Mouse (Mus musculus) kidney, embryonic 15.5 days (tissue): ENCODE results near the gene Ppp1r1b. TPM values are rescaled to one million over a fixed set of nuclear protein-coding genes. Genes with fewer than 3 reads are reported as not detected.
A peak's percentile ranks its signal among the peaks of the same experiment; 100 is the strongest.

ENCODE experiments used
- ATAC-seq: fragments of 200-750 bp; cut with Nextera tagmentation; replicated peaks from 2 replicates; pipeline ENCODE4 v1.8.0; 2017; ENCODE audit warnings: moderate TSS enrichment; ENCODE audit not compliant: low FRiP score
- H3K27ac ChIP-seq: fragments of 300-500 bp; sonication (generic); 2 replicates; pipeline ENCODE4 v1.5.1; 2015; ENCODE audit warnings: mild to moderate bottlenecking, inconsistent platforms
- H3K27me3 ChIP-seq: fragments of 300-500 bp; sonication (generic); 2 replicates; pipeline ENCODE4 v1.6.1; 2015; ENCODE audit warnings: inconsistent platforms
- H3K36me3 ChIP-seq: fragments of 300-500 bp; sonication (generic); 2 replicates; pipeline ENCODE4 v1.6.1; 2015; ENCODE audit warnings: inconsistent platforms
- H3K4me1 ChIP-seq: fragments of 300-500 bp; sonication (generic); 2 replicates; pipeline ENCODE4 v1.6.1; 2015; ENCODE audit warnings: inconsistent platforms
- H3K4me2 ChIP-seq: fragments of 300-500 bp; sonication (generic); 2 replicates; pipeline ENCODE4 v1.6.1; 2015; ENCODE audit warnings: moderate library complexity, mild to moderate bottlenecking, inconsistent platforms
- H3K4me3 ChIP-seq: fragments of 300-500 bp; sonication (generic); replicated peaks from 2 replicates; pipeline ENCODE4 v1.5.1; 2015; ENCODE audit warnings: mild to moderate bottlenecking, inconsistent platforms
- H3K9ac ChIP-seq: fragments of 300-500 bp; sonication (generic); 2 replicates; pipeline ENCODE4 v1.6.1; 2015; ENCODE audit warnings: mild to moderate bottlenecking, inconsistent platforms
- H3K9me3 ChIP-seq: fragments of 300-500 bp; sonication (generic); replicated peaks from 2 replicates; pipeline ENCODE4 v1.6.1; 2016; ENCODE audit warnings: inconsistent platforms
- WGBS: fragments of 180-500 bp; shearing (Covaris S2); methylation state at CpG from one replicate; pipeline ENCODE4 v1.1.7; 2015; ENCODE audit warnings: mixed read lengths; 5-methylcytosine and 5-hydroxymethylcytosine counted together
- polyA plus RNA-seq: library from polyadenylated mRNA; unstranded; fragments of >200 nt; fragmentation: Nextera tagmentation; extraction: Ambion mirVana; gene quantifications from 2 replicates; pipeline ENCODE4 v1.2.1, GENCODE M21; 2015

Ppp1r1b gene
- polyA plus RNA-seq, 1 experiment from 2014 or later: 2.8 TPM

DNA sequence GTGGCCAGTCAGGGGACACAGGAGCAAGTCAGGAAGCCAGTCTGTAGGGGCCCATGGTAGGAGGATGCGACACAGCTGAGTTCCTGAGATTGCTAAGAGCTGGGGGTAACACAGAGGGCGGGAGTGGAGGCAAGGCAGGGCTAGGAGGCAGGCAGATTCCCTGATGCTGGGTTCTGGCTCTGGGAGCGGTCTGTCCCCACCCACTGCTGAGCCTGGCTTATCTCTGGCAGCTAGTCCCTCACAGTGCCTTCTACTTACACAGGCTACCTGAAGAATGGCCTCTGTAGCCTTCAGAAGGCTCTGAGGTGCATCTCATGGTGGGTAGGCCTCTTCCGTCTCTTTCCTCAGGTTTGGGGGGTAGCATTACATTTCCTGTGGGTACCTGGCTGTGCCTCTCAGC is 44.4 kb downstream of the Ppp1r1b start:
- peaks cover 23% of the 10 kb centered on the region for H3K27me3 ChIP-seq
- H3K36me3 ChIP-seq: 0 out of 2 replicates have a peak, but pooled peaks cover 3% of the 10 kb centered on the region
- peaks cover 62% of the 10 kb centered on the region for H3K4me1 ChIP-seq
- H3K4me3 ChIP-seq: no peak overlapping the region
- H3K9ac ChIP-seq: no peak overlapping the region
- peak overlapping the region; percentile 46 for H3K27ac ChIP-seq
- 0 out of 2 replicates have a peak, but pooled peaks have one; percentile 17 for ATAC-seq
- H3K4me2 ChIP-seq: 0 out of 2 replicates have a peak overlapping the region, but pooled peaks have one; percentile 1
- no peaks in the 10 kb centered on the region for H3K9me3 ChIP-seq
- WGBS: 51% methylated on average over 4 of the region's 4 CpGs

DNA sequence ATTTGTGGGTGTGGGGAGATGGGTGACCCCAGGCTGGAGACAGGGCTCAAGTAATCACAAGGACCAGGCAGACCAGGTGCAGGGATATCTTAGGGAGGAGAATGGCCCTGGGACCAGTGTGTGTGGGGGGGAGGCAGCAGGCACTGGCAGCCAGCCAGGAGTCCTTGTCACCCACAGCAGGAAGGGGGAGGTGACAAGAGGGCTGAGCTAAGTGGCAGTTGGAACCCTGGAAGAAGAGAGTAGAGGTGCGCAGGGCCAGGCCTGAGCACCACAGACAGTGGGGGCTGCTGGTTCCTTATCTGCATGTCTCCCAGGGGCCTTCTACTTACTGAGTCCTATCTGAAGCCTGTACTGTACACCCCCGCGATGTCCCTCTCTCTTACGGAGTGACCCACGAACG is 45.1 kb downstream of the Ppp1r1b start:
- H3K36me3 ChIP-seq: 0 out of 2 replicates have a peak, but pooled peaks cover 6% of the 10 kb centered on the region
- H3K9me3 ChIP-seq: no peaks in the 10 kb centered on the region
- 65% methylated on average over 6 of the region's 6 CpGs for WGBS
- peak; percentile 27; the same call in 1 of the 2 replicates for ATAC-seq
- H3K9ac ChIP-seq: no peak overlapping the region
- no peak overlapping the region for H3K4me3 ChIP-seq
- H3K4me2 ChIP-seq: no peak overlapping the region
- H3K27me3 ChIP-seq: peaks cover 17% of the 10 kb centered on the region
- H3K27ac ChIP-seq: peak overlapping the region; percentile 46
- H3K4me1 ChIP-seq: peaks cover 56% of the 10 kb centered on the region

DNA sequence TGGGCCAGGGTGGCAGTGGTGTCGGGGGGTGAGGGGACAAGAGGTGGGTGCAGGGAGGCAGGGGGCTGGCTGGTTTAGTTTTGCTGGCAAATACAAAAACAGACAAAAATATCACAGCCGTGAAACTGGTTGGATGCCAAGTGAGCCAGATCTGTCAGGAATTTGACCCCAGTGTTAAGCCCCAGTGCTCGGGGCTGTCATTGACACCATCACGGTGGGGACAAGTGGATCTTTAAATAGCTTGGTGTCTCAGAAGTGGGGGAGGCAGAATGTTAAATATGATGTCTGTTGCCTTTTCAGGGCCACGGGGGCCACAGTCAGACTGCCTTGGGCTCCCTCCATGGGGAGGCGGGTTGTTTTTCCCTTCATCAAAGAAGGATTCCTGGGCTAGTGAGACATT is 46.1 kb downstream of the Ppp1r1b start:
- Histone ChIP-seq H3K27ac (peak overlapping the region; percentile 46), H3K9ac (no peak overlapping the region), H3K36me3 (0 out of 2 replicates have a peak, but pooled peaks cover 6% of the 10 kb centered on the region), H3K9me3 (no peaks in the 10 kb centered on the region), H3K27me3 (peaks cover 17% of the 10 kb centered on the region), H3K4me2 (no peak overlapping the region), H3K4me3 (no peak overlapping the region), H3K4me1 (peaks cover 47% of the 10 kb centered on the region)
- WGBS: 28% methylated on average over 6 of the region's 6 CpGs
- ATAC-seq: no peak

DNA sequence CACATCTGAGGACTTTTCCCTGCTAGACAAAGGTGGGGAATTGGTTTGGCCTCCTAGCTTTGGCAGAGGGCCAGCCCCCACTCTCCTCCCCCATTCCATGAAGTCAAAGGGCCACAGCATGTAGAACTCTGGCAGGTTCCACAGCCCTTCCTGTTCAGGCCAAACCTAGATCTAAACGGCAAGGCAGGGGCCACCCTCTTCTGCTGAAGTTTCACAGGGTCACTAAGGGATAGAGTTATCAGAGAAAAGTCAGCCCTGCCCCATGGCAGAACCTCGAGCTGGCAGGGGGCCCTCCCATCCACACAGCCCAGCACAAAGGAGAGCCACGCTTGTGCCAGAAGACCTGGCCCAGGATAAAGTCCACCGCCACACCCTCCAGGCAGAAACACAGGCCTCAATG is 46.8 kb downstream of the Ppp1r1b start:
- Histone ChIP-seq H3K4me1 (peaks cover 50% of the 10 kb centered on the region), H3K9ac (no peak overlapping the region), H3K4me3 (no peak overlapping the region), H3K4me2 (no peak overlapping the region), H3K9me3 (no peaks in the 10 kb centered on the region), H3K27ac (peak overlapping the region; percentile 46), H3K27me3 (peaks cover 13% of the 10 kb centered on the region), H3K36me3 (0 out of 2 replicates have a peak, but pooled peaks cover 6% of the 10 kb centered on the region)
- ATAC-seq: no peak
- whole genome bisulfite sequencing: 40% methylated on average over 4 of the region's 4 CpGs

DNA sequence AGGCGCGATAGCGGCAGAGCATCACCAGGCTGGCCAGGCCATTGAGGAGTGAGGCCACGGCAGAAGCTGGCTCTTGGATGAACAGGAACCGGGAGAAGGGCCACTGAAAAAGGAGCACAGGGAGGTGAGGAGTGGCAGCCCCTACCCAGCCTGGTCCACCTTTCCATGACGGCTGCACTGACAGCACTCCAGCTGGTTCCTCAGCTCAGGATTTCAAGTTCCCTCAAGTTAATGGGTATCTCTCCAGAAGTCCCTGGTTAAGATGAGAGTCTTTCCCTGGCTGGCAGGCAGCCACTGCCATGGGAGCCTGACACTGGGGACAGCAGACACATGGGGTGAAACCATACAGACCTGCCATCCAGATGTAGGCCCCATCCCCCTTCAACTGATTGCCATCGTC is 49.7 kb downstream of the Ppp1r1b start:
- no peaks in the 10 kb centered on the region for H3K9me3 ChIP-seq
- H3K27me3 ChIP-seq: no peaks in the 10 kb centered on the region
- H3K4me2 ChIP-seq: no peak overlapping the region
- H3K36me3 ChIP-seq: 0 out of 2 replicates have a peak, but pooled peaks cover 6% of the 10 kb centered on the region
- no peak overlapping the region for H3K9ac ChIP-seq
- H3K4me1 ChIP-seq: peaks cover 43% of the 10 kb centered on the region
- ATAC-seq: no peak
- 94% methylated on average over 7 of the region's 7 CpGs for WGBS
- no peak overlapping the region for H3K27ac ChIP-seq
- H3K4me3 ChIP-seq: no peak overlapping the region

DNA sequence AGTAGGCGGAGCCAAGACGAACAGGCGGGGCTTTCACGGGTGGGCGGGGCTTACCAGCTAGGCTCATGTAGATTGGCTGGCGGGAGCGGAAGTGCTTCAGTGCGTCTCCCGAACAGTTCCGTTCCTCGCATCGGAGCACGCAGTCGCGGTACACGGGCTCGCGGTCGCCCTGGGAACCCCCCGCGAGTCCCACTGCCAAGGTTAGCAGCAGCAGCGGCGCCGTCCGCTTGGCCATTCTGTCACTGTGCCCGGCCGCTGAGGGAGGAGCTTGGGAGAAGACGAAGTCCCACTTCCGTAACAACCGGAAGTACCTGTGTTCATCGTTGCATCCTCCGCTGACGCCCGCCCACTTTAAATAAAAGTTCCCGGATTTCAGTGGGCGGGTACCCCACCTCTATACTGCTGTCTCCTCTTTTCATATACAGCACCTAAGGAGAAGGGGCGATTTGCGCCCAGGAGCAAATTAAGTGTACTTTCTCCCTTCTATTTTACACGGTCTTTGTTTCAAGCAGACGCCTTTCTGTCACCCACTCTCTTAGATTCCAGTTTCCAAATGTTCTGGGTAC is 52.0 kb downstream of the Ppp1r1b start, which contains the start of gene Pgap3:
Gene Pgap3, minus strand, starts transcription at position 330 of the 566 bp plus-strand sequence.
- Histone ChIP-seq H3K9ac (peak within 1 kb of the TSS; percentile 73), H3K36me3 (0 out of 2 replicates have a peak, but pooled peaks cover 6% of the 10 kb centered on the region), H3K27me3 (no peaks in the 10 kb centered on the region), H3K4me1 (peaks cover 20% of the 10 kb centered on the region), H3K4me2 (peak within 1 kb of the TSS; percentile 87), H3K4me3 (peak within 1 kb of the TSS; percentile 81), H3K9me3 (no peaks in the 10 kb centered on the region), H3K27ac (peak within 1 kb of the TSS; percentile 100)
- ATAC-seq: peak; percentile 91
- WGBS: under 1% methylated on average over 40 of the region's 40 CpGs

DNA sequence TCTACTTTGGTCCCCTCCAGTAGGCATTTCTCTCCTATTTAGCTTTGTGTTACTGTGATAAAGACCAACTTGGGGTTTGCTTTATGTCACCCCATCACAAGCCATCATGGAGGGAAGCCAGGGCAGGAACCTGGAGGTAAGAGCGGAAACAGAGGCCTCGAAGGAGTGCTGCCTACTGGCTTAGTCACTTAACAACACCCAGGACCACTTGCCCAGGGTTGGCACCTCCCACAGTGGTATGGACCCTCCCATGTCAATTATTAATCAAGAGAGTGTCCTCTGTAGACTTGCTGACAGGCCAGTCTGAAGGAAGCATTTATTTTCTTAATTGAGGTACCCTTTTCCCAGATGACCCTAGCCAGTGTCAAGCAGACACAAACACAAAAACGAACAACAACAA is 52.6 kb downstream of the Ppp1r1b start:
- peak overlapping the region; percentile 73 for H3K9ac ChIP-seq
- 0 out of 2 replicates have a peak, but pooled peaks cover 6% of the 10 kb centered on the region for H3K36me3 ChIP-seq
- peaks cover 18% of the 10 kb centered on the region for H3K4me1 ChIP-seq
- peak overlapping the region; percentile 100 for H3K27ac ChIP-seq
- WGBS: 52% methylated on average over 3 of the region's 3 CpGs
- ATAC-seq: peak; percentile 63
- H3K27me3 ChIP-seq: no peaks in the 10 kb centered on the region
- H3K4me2 ChIP-seq: peak overlapping the region; percentile 87
- H3K9me3 ChIP-seq: no peaks in the 10 kb centered on the region
- peak overlapping the region; percentile 81 for H3K4me3 ChIP-seq

DNA sequence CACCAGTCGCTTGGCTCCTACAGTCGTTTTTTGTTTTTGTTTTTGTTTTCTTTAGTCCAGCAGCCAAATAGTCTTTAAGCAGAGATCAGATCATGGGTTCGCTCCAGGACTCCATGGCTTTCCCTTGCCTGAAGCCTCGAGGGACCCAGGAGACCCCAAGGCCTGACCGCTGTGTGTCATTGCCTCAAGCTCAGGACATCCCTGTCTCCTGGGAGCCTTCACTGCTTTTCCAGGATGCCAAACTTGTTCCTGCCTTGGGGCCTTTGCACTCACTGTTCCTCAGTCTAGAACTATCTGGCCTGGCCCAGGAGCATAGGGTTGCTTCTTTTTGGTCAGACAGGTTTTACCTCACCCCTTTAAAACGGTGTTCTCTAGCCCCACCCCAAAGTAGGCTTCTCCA is 58.4 kb downstream of the Ppp1r1b start:
- no peak overlapping the region for H3K4me2 ChIP-seq
- H3K9me3 ChIP-seq: no peaks in the 10 kb centered on the region
- H3K27me3 ChIP-seq: peaks cover 5% of the 10 kb centered on the region
- no peak overlapping the region for H3K9ac ChIP-seq
- H3K4me1 ChIP-seq: peaks cover 27% of the 10 kb centered on the region
- WGBS: 67% methylated on average over 6 of the region's 6 CpGs
- H3K36me3 ChIP-seq: no peaks in the 10 kb centered on the region
- no peak for ATAC-seq
- no peak overlapping the region for H3K4me3 ChIP-seq
- no peak overlapping the region for H3K27ac ChIP-seq

Other genes starting within 250 kb of the Ppp1r1b start
- 18.0 and 20.3 TPM in 2 replicates for gene Fbxl20, start 198.0 kb upstream of the Ppp1r1b start, polyA plus RNA-seq
- gene Med1, start 155.1 kb upstream of the Ppp1r1b start, polyA plus RNA-seq: 66.6 and 72.8 TPM in 2 replicates
- gene Cdk12, start 145.3 kb upstream of the Ppp1r1b start, polyA plus RNA-seq: 10.9 and 11.9 TPM in 2 replicates
- gene Neurod2, start 18.8 kb upstream of the Ppp1r1b start, polyA plus RNA-seq: not detected in 2 replicates
- 46.4 and 53.1 TPM in 2 replicates for gene Stard3, start 10.0 kb downstream of the Ppp1r1b start, polyA plus RNA-seq
- gene Tcap, start 35.4 kb downstream of the Ppp1r1b start, polyA plus RNA-seq: 2.5 and 3.5 TPM in 2 replicates
- 2.7 and 3.8 TPM in 2 replicates for gene Pnmt, start 38.0 kb downstream of the Ppp1r1b start, polyA plus RNA-seq
- 16.9 and 17.5 TPM in 2 replicates for gene Pgap3, start 52.1 kb downstream of the Ppp1r1b start, polyA plus RNA-seq
- gene Erbb2, start 64.1 kb downstream of the Ppp1r1b start, polyA plus RNA-seq: 46.2 and 48.0 TPM in 2 replicates
- gene Mien1, start 90.6 kb downstream of the Ppp1r1b start, polyA plus RNA-seq: 101 and 106 TPM in 2 replicates
- 68.8 and 69.8 TPM in 2 replicates for gene Grb7, start 98.0 kb downstream of the Ppp1r1b start, polyA plus RNA-seq
- gene Ikzf3, start 197.6 kb downstream of the Ppp1r1b start, polyA plus RNA-seq: 0.43 and 0.44 TPM in 2 replicates
- gene Zpbp2, start 202.7 kb downstream of the Ppp1r1b start, polyA plus RNA-seq: 0.12 and 0.27 TPM in 2 replicates
- gene Ormdl3, start 239.0 kb downstream of the Ppp1r1b start, polyA plus RNA-seq: 59.4 and 61.1 TPM in 2 replicates
- not detected in 2 replicates for gene Lrrc3c, start 249.9 kb downstream of the Ppp1r1b start, polyA plus RNA-seq